Mouse (Mus musculus): ENCODE measurements around the gene Otud7a.
A peak's percentile ranks its signal among the peaks of the same experiment; 100 is the strongest.

Otud7a gene

GRCm38 (mm10) chr7:63444484-63445345 lies at the start of gene Otud7a:
Otud7a (plus strand) TSS chr7:63444751.
- DNase-seq, result peak; percentile 95

GRCm38 (mm10) chr7:63405988-63406387 lies 38.6 kb upstream of the Otud7a start:
- DNase-seq, result no peak

GRCm38 (mm10) chr7:63445346-63445700 lies 772 bp downstream of the Otud7a start:
- DNase-seq, result no peak

- no peak for DNase-seq
These were observed 2.4 kb downstream of the Otud7a start for GRCm38 (mm10) chr7:63446951-63447350.

- no peak for DNase-seq
These were observed 10.7 kb downstream of the Otud7a start for GRCm38 (mm10) chr7:63455228-63455627.

- no peak for DNase-seq
These were observed 17.7 kb downstream of the Otud7a start for GRCm38 (mm10) chr7:63462234-63462633.

- DNase-seq, result no peak
These were observed 18.1 kb downstream of the Otud7a start for GRCm38 (mm10) chr7:63462684-63463083.

- DNase-seq, result no peak
These were observed 22.2 kb downstream of the Otud7a start for GRCm38 (mm10) chr7:63466729-63467128.

- peak; percentile 69 for DNase-seq
These were observed 23.7 kb downstream of the Otud7a start for GRCm38 (mm10) chr7:63468258-63468657.

GRCm38 (mm10) chr7:63483091-63483490 lies 38.5 kb downstream of the Otud7a start:
- no peak for DNase-seq

GRCm38 (mm10) chr7:63497051-63497547 lies 52.5 kb downstream of the Otud7a start:
- DNase-seq, result no peak

GRCm38 (mm10) chr7:63504202-63504601 lies 59.7 kb downstream of the Otud7a start:
- no peak for DNase-seq

- peak; percentile 88 for DNase-seq
These were observed 63.5 kb downstream of the Otud7a start for GRCm38 (mm10) chr7:63508079-63508478.

GRCm38 (mm10) chr7:63509825-63510224 lies 65.3 kb downstream of the Otud7a start:
- DNase-seq, result no peak

- DNase-seq, result no peak
These were observed 66.9 kb downstream of the Otud7a start for GRCm38 (mm10) chr7:63511458-63511857.

- DNase-seq, result peak; percentile 74
These were observed 68.0 kb downstream of the Otud7a start for GRCm38 (mm10) chr7:63512561-63512960.

GRCm38 (mm10) chr7:63516141-63516895 lies 71.8 kb downstream of the Otud7a start:
- no peak for DNase-seq

- DNase-seq, result peak; percentile 91
These were observed 75.7 kb downstream of the Otud7a start for GRCm38 (mm10) chr7:63520299-63520698.

- DNase-seq, result no peak
These were observed 77.9 kb downstream of the Otud7a start for GRCm38 (mm10) chr7:63522403-63522802.

GRCm38 (mm10) chr7:63523051-63523450 lies 78.5 kb downstream of the Otud7a start:
- DNase-seq, result no peak

- DNase-seq, result no peak
These were observed 95.7 kb downstream of the Otud7a start for GRCm38 (mm10) chr7:63540293-63540692.

- DNase-seq, result no peak
These were observed 109.9 kb downstream of the Otud7a start for GRCm38 (mm10) chr7:63554457-63554856.

GRCm38 (mm10) chr7:63556324-63556723 lies 111.8 kb downstream of the Otud7a start:
- DNase-seq, result peak; percentile 75

GRCm38 (mm10) chr7:63558918-63559317 lies 114.4 kb downstream of the Otud7a start:
- no peak for DNase-seq
